Mouse (Mus musculus) splenic B cell, adult 2 months (primary cell): ENCODE measurements around the gene Gna12.

Experiments
- DNase-seq: peaks from one replicate; pipeline ENCODE4 v3.0.0-alpha.2; 2011; ENCODE audit warnings: low read depth, low spot score
- H3K27me3 ChIP-seq: 2 replicates; pipeline ENCODE4 v1.6.1; 2012; ENCODE audit warnings: mild to moderate bottlenecking, low read length, moderate library complexity, mixed read lengths; ENCODE audit not compliant: control insufficient read depth, poor library complexity, insufficient read depth, severe bottlenecking
- H3K36me3 ChIP-seq: 2 replicates; pipeline ENCODE4 v1.6.1; 2012; ENCODE audit warnings: mild to moderate bottlenecking, low read length, moderate library complexity, mixed read lengths; ENCODE audit not compliant: control insufficient read depth, poor library complexity, insufficient read depth, severe bottlenecking

Gene Gna12

DNA sequence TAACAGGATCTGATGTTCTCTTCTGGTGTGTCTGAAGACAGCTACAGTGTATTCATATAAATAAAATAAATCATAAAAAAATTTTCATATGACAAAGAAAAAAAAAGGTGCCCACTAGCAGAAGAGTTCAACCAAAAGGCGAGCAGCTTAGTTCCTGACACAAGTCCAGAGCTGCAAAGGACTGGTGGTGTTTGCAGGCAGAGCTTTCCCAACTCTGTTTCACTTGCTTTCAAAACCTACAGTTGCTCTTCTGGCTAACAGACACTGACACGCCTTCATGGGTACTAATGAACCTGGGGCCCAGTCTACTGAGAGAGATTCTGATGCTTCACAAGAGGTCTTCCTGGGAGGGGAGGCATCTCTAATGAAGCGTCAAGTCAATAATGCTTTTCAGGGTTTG lies 34.2 kb downstream of the Gna12 start:
- Histone ChIP-seq H3K36me3 (no peaks in the 10 kb centered on the region; the same call in 1 of the 2 replicates), H3K27me3 (no peaks in the 10 kb centered on the region)
- no peak for DNase-seq

DNA sequence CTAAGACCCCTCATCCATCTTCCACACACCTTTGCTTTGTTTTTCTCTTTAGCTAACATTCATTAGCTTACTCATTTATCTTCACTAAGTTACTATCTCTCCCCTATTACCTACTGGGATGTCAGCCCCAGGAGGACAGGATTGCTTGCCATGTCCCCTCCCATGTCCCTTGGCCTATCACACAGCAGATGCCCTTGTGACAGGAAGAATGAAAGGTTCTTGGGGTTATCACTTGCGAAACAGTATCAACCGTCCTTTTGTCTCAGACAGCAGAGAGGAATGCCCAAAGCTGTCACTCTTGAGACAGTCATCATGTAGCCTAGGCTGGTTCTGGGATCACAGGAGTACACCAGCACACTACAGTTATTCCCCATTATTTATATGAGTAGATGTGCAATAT lies 35.1 kb downstream of the Gna12 start:
- Histone ChIP-seq H3K36me3 (no peaks in the 10 kb centered on the region; the same call in 1 of the 2 replicates), H3K27me3 (no peaks in the 10 kb centered on the region)
- DNase-seq: no peak

- no peak for DNase-seq
- H3K27me3 ChIP-seq: no peaks in the 10 kb centered on the region
- no peaks in the 10 kb centered on the region for H3K36me3 ChIP-seq
These were observed 35.5 kb downstream of the Gna12 start for GRCm38 (mm10) chr5:140794753-140795152.

GRCm38 (mm10) chr5:140792233-140792632 lies 38.0 kb downstream of the Gna12 start:
- Histone ChIP-seq H3K36me3 (0 out of 2 replicates have a peak, but pooled peaks cover 1% of the 10 kb centered on the region), H3K27me3 (no peaks in the 10 kb centered on the region)
- DNase-seq: no peak

DNA sequence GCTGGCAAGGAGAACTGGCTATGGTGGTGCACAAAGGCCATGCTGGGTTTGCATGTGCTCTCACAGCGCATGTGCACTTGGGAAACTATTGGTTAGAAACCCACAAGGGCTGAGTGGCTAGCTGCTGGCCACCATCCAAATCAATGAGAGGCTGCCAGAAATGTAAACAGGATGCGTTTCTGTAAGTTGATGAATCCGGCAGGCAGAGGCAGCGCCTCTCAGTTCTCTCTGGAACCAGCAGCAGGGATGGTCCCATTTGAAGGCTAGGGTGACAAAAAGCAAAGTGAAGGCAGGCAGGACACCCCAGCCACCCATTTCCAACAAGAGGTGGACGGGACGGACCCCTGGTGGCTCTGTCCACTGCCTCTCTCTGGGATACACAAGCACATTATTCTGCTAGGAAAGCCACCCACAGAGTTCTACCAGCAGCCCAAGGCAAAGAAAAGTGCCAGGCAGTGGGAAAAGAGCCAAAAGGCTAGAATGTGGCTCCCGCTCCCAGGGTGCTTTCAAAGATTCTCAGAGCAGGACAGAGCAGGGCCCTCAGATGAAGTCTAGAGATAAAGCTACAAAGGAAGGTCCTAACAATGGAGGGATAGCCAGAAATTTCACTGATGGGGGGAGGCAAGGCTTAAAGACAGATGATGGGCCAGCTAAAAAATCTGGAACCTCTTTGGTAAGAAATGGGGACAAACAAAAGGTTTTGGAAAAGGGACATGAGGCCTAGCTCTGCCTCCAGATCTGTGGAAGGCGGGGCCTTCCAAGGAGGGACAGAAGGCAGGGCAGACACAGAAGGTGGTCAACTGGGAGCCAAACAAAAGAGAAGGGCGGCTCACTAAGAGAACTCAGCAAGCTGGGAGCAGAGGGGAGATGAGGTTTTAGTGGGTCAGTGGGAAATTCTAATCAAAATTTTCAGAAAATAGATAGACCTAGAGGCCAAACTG lies 39.0 kb downstream of the Gna12 start:
- no peak for DNase-seq
- H3K27me3 ChIP-seq: no peaks in the 10 kb centered on the region
- 0 out of 2 replicates have a peak, but pooled peaks cover 1% of the 10 kb centered on the region for H3K36me3 ChIP-seq

GRCm38 (mm10) chr5:140790392-140790791 lies 39.8 kb downstream of the Gna12 start:
- Histone ChIP-seq H3K27me3 (no peaks in the 10 kb centered on the region), H3K36me3 (0 out of 2 replicates have a peak, but pooled peaks cover 1% of the 10 kb centered on the region)
- no peak for DNase-seq

GRCm38 (mm10) chr5:140789561-140789960 lies 40.7 kb downstream of the Gna12 start:
- Histone ChIP-seq H3K36me3 (0 out of 2 replicates have a peak, but pooled peaks cover 1% of the 10 kb centered on the region), H3K27me3 (no peaks in the 10 kb centered on the region)
- no peak for DNase-seq

DNA sequence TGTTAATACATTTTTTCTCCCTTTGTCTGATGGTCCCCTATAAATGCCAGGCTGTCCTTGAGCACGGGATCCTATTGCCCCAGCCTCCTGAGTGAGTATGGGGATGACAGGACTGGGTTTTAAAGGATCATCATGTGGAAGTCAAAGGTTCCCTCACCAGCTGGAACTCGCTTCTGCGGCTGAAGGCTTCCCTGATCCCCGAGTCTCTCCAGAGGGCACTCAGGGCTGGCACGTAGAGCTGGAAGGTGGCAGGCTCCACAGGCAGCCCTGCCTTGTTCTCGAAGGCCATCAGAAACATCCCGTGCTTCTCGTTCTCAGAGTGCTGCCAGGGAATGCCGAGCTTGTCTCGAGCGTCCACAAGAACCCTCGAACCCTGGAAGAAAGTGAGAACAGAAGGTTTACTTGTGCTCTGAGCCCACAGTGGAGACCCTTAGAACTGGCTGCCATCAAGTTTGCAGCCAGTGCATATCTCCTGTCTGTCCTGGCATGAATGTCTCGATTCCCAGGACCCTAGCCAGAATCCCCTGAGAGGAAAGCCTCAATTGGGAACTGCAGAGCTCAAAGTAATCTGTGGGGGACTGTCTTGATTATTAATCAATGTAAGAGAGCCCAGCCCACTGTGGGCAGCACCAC lies 44.9 kb downstream of the Gna12 start:
- DNase-seq: no peak
- Histone ChIP-seq H3K36me3 (peaks cover 1% of the 10 kb centered on the region), H3K27me3 (no peaks in the 10 kb centered on the region)

GRCm38 (mm10) chr5:140784288-140784687 lies 45.9 kb downstream of the Gna12 start:
- H3K27me3 ChIP-seq: no peaks in the 10 kb centered on the region
- no peaks in the 10 kb centered on the region; the same call in none of the 2 replicates for H3K36me3 ChIP-seq
- DNase-seq: no peak

DNA sequence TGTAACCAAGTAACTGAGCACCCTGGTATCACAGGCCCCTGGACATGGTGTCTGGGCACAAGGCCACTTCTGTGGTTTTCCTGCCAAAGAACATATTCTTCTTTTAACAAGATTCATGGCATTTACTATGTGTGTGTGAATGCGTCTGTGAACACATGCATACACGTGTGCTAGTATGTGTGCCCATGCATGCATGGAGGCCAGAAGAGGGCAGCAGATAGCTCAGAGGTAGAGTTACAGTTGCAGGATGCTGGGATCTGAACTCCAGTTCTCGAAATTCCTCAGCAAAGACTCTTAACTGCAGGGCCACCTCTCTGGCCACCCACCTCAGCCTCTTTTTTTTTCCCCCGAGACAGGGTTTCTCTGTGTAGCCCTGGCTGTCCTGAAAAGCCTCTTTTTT lies 46.7 kb downstream of the Gna12 start:
- no peaks in the 10 kb centered on the region for H3K27me3 ChIP-seq
- no peak for DNase-seq
- H3K36me3 ChIP-seq: no peaks in the 10 kb centered on the region; the same call in none of the 2 replicates

DNA sequence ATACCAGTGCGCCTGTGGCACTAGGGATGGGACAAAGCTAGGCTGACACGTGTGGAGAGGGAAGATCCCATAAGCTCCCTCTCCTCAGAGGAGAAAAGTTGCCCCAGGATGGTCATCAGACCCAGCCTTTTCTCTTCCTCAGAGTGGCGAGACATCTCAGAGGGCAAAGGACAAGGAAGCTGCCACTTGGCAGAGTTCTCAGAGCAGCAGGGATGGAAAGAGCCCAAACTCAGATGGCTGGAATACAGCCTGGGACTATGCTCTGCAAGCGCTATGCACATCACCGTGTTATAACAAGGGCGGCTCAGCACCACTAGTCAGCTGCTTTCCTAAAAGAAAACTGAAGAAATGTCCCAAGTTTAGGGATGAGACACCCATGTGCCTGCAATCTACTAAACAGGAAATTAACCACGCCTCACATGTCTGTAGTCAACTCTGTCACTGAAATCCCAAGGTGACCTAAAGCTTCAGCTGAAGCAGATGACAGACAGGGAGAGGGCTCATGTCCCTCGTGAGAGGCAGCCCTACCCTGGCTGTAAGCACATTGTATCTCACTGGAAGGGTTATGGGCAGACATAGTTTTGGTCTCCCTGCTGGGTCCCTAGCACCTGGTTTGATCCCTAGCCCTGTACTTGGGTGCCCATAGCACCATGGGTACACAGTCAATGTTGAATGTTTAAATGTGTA lies 48.2 kb downstream of the Gna12 start:
- Histone ChIP-seq H3K27me3 (no peaks in the 10 kb centered on the region), H3K36me3 (no peaks in the 10 kb centered on the region; the same call in none of the 2 replicates)
- DNase-seq: no peak

DNA sequence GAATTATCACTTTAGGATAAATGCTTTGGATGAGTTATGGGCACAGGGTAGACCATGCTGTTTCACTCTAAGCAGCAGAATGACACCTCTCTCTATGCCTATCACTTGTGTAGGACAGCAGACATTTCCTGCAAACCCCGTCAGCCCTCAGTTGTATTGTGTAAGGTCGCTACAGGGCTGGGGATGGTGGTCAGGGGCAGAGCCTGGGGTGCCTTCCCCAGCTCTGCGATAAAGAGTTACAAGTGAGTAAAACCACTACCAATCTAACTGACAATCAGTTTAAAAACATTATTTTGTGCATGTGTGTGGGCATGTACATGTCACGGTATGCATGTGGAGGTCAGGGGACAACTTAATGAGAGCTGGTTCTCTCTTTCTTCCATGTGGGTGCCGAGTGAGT lies 49.1 kb downstream of the Gna12 start:
- no peaks in the 10 kb centered on the region for H3K27me3 ChIP-seq
- H3K36me3 ChIP-seq: no peaks in the 10 kb centered on the region; the same call in none of the 2 replicates
- no peak for DNase-seq

- no peak for DNase-seq
- Histone ChIP-seq H3K36me3 (no peaks in the 10 kb centered on the region; the same call in 1 of the 2 replicates), H3K27me3 (no peaks in the 10 kb centered on the region)
These were observed 53.3 kb downstream of the Gna12 start for GRCm38 (mm10) chr5:140776968-140777367.

DNA sequence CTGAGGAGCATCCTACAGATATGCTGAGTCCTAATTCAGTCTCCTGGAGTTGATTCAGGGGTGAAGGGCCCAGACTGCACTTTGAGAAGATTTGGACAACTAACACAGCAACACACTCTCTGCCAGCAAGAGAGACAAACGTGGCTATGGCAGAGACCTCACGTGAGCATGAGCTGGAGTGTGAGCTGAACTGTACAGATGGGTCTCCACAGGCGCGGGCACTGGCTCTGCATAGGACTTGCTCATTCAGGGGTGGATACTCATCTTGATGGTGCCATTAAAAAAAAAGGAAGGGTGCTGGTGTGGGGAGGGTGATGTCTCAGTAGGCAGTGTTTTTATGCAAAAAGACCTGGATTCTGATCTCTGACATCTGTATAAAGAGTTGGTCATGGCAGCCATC lies 55.1 kb downstream of the Gna12 start:
- H3K36me3 ChIP-seq: no peaks in the 10 kb centered on the region; the same call in 1 of the 2 replicates
- H3K27me3 ChIP-seq: no peaks in the 10 kb centered on the region
- no peak for DNase-seq
